Mouse (Mus musculus): ENCODE data around the gene Il3. TPM values are rescaled to one million over a fixed set of nuclear protein-coding genes. Genes with fewer than 3 reads are reported as not detected.

The Il3 gene
- polyA plus RNA-seq, 1 experiment from 2014 or later = not detected

Other genes with a start within 250 kb of the Il3 start
- 5.6 and 6.1 TPM in 2 replicates for gene Slc22a4, start 239.2 kb downstream of the Il3 start, polyA plus RNA-seq (2015; fragmentation: Nextera tagmentation; extraction: Ambion mirVana)
- 168 and 169 TPM in 2 replicates for gene Pdlim4, start 198.3 kb downstream of the Il3 start, polyA plus RNA-seq (2015; fragmentation: Nextera tagmentation; extraction: Ambion mirVana)
- gene P4ha2, start 167.2 kb downstream of the Il3 start, polyA plus RNA-seq (2015; fragmentation: Nextera tagmentation; extraction: Ambion mirVana) = 123 and 126 TPM in 2 replicates
- not detected in 2 replicates for gene Csf2, start 17.6 kb downstream of the Il3 start, polyA plus RNA-seq (2015; fragmentation: Nextera tagmentation; extraction: Ambion mirVana)
- gene Acsl6, start 36.5 kb upstream of the Il3 start, polyA plus RNA-seq (2015; fragmentation: Nextera tagmentation; extraction: Ambion mirVana) = 2.7 and 5.7 TPM in 2 replicates
- gene Meikin, start 103.4 kb upstream of the Il3 start, polyA plus RNA-seq (2015; fragmentation: Nextera tagmentation; extraction: Ambion mirVana) = not detected in 2 replicates
- gene Fnip1, start 170.9 kb upstream of the Il3 start, polyA plus RNA-seq (2015; fragmentation: Nextera tagmentation; extraction: Ambion mirVana) = 9.9 and 10.6 TPM in 2 replicates